11 mouse cellular contexts compared by ENCODE assay signal in genomic region chr10:18067761-18068446, GRCm38 (mm10). TPM values are rescaled to one million over a fixed set of nuclear protein-coding genes. Genes with fewer than 3 reads are reported as not detected.
A peak's percentile ranks its signal among the peaks of the same experiment; 100 is the strongest.
DNase-seq lines count a peak whose midpoint lies in the region; ATAC-seq lines count a peak whose summit lies in the region.
"Had no signal": no experiment of that assay in that cellular context is flagged by ENCODE, and none has a peak within 500 bp of the region (broad histone marks: within the 10 kb centered on the region; RNA-seq: fewer than 3 reads in every experiment).

No protein-coding gene starts in this region.

- H3K36me3 ChIP-seq in heart, embryonic 14.5 days (ENCODE audit: control insufficient read depth, insufficient read depth, low read length) = no peaks in the 10 kb centered on the region
- peaks cover 12% of the 10 kb centered on the region for H3K36me3 ChIP-seq in megakaryocyte, embryonic 14.5 days (replicated peaks; ENCODE audit: low read length)
- H3K36me3 ChIP-seq in liver, embryonic 16.5 days (ENCODE audit: control insufficient read depth, insufficient read depth) = no peaks in the 10 kb centered on the region
- no peaks in the 10 kb centered on the region for H3K36me3 ChIP-seq in stomach, embryonic 16.5 days (ENCODE audit: control insufficient read depth, insufficient read depth, low read length)

- H3K27ac ChIP-seq in heart, embryonic 14.5 days (replicated peaks in 1 of 2; ENCODE audit: control insufficient read depth in 1 of 2, insufficient read depth in 1 of 2, low read depth in 2 of 2, low read length in 2 of 2) = peak overlapping the region; percentile 76 to 83
- peak overlapping the region; percentile 46; the same call in 1 of the 2 replicates for H3K27ac ChIP-seq in liver, embryonic 16.5 days (ENCODE audit: low read length)
- H3K27ac ChIP-seq in stomach, embryonic 16.5 days (ENCODE audit: low read length) = peak overlapping the region; percentile 66
- H3K27ac ChIP-seq: left cerebral cortex, adult 2 months had no signal

- no peaks in the 10 kb centered on the region for H3K27me3 ChIP-seq in heart, embryonic 14.5 days (ENCODE audit: control insufficient read depth, insufficient read depth, low read length)
- no peaks in the 10 kb centered on the region for H3K27me3 ChIP-seq in megakaryocyte, embryonic 14.5 days (replicated peaks)
- no peaks in the 10 kb centered on the region for H3K27me3 ChIP-seq in liver, embryonic 16.5 days (ENCODE audit: control insufficient read depth, insufficient read depth, low read depth, low read length)
- no peaks in the 10 kb centered on the region for H3K27me3 ChIP-seq in stomach, embryonic 16.5 days (ENCODE audit: control insufficient read depth, insufficient read depth, low read length)

- no peaks in the 10 kb centered on the region for H3K9me3 ChIP-seq in heart, embryonic 14.5 days (ENCODE audit: control insufficient read depth, low read length)
- no peaks in the 10 kb centered on the region for H3K9me3 ChIP-seq in megakaryocyte, embryonic 14.5 days
- H3K9me3 ChIP-seq in liver, embryonic 16.5 days (replicated peaks; ENCODE audit: control insufficient read depth, low read length) = no peaks in the 10 kb centered on the region
- H3K9me3 ChIP-seq in stomach, embryonic 16.5 days (replicated peaks; ENCODE audit: control insufficient read depth, low read length) = no peaks in the 10 kb centered on the region

- H3K4me3 ChIP-seq in heart, embryonic 14.5 days (ENCODE audit: control insufficient read depth in 1 of 2, insufficient read depth in 1 of 2, low read depth in 1 of 2, low read length in 2 of 2) = no peak overlapping the region
- H3K4me3 ChIP-seq in megakaryocyte, embryonic 14.5 days (replicated peaks) = peak overlapping the region; percentile 28
- no peak overlapping the region for H3K4me3 ChIP-seq in liver, embryonic 16.5 days (ENCODE audit: low read depth, low read length)
- H3K4me3 ChIP-seq in stomach, embryonic 16.5 days (replicated peaks; ENCODE audit: low read length) = no peak overlapping the region
- H3K4me3 ChIP-seq: left cerebral cortex, adult 2 months had no signal

- 0 out of 2 replicates have a peak overlapping the region, but pooled peaks have one; percentile 11 for H3K4me2 ChIP-seq in heart, embryonic 14.5 days (ENCODE audit: low read length)
- H3K4me2 ChIP-seq in liver, embryonic 16.5 days (ENCODE audit: low read depth, low read length) = no peak overlapping the region
- no peak overlapping the region for H3K4me2 ChIP-seq in stomach, embryonic 16.5 days (ENCODE audit: low read depth, low read length)

- intact Hi-C loops in heart, postnatal 36 days (cut with DNase I) = no loop called here

- WGBS in heart, embryonic 14.5 days = 41% methylated on average over 10 of the region's 10 CpGs
- 69% methylated on average over 10 of the region's 10 CpGs for WGBS in liver, embryonic 16.5 days (ENCODE audit: insufficient replicate concordance)
- WGBS in stomach, embryonic 16.5 days = 38% methylated on average over 10 of the region's 10 CpGs

- peak overlapping the region; percentile 57 for H3K9ac ChIP-seq in heart, embryonic 14.5 days (ENCODE audit: low read length)
- no peak overlapping the region for H3K9ac ChIP-seq in liver, embryonic 16.5 days (ENCODE audit: low read depth, low read length)
- peak overlapping the region; percentile 48; the same call in 1 of the 2 replicates for H3K9ac ChIP-seq in stomach, embryonic 16.5 days (ENCODE audit: low read length)

- no peak for ATAC-seq in heart, embryonic 14.5 days (ENCODE audit: insufficient number of reproducible peaks, insufficient read depth, low FRiP score, low read depth)
- ATAC-seq in megakaryocyte, adult 5-6 weeks (ENCODE audit: poor library complexity, severe bottlenecking) = no peak
- ATAC-seq in liver, embryonic 16.5 days (ENCODE audit: low read depth) = peak; percentile 25; the same call in 1 of the 2 replicates
- ATAC-seq in stomach, embryonic 16.5 days (ENCODE audit: insufficient read depth, low FRiP score) = 0 out of 2 replicates have a peak, but pooled peaks have one; percentile 46

- DNase-seq in heart, postnatal 36 days = no peak
- DNase-seq in right cerebral cortex, postnatal 4 days = no peak
- DNase-seq in cerebellum, postnatal 36 days = no peak
- DNase-seq: cerebellum, postnatal 14 days; thymus, postnatal 25 days had no signal

- peaks cover 21 to 58% of the 10 kb centered on the region in 2 experiments for H3K4me1 ChIP-seq in heart, embryonic 14.5 days (ENCODE audit: control insufficient read depth in 2 of 2, insufficient read depth in 2 of 2, low read length in 2 of 2)
- peaks cover 79% of the 10 kb centered on the region for H3K4me1 ChIP-seq in megakaryocyte, embryonic 14.5 days
- H3K4me1 ChIP-seq in liver, embryonic 16.5 days (ENCODE audit: control insufficient read depth, low read depth, low read length) = peaks cover 5% of the 10 kb centered on the region; the same call in 1 of the 2 replicates
- H3K4me1 ChIP-seq in stomach, embryonic 16.5 days (ENCODE audit: control insufficient read depth, insufficient read depth, low read length) = peaks cover 18% of the 10 kb centered on the region

RNA-seq across cellular contexts. Expression of gene Reps1, which starts 12.2 kb away (rescaled TPM):
- polyA plus RNA-seq in heart, embryonic 14.5 days (2014; fragmentation: Nextera tagmentation; extraction: Ambion mirVana) = 27.2 and 29.8 TPM in 2 replicates
- total RNA-seq in heart, postnatal 36 days (2021) = 10 to 100 TPM; 27.6 to 30.5 TPM
- polyA plus RNA-seq in megakaryocyte, embryonic 14.5 days (2012; ENCODE audit: insufficient read depth, low replicate concordance) = 11.3 and 16.0 TPM in 2 replicates
- 67.3 and 78.2 TPM in 2 replicates for total RNA-seq in megakaryocyte, adult 5-6 weeks (2015)
- 39.8 and 51.0 TPM in 2 replicates for total RNA-seq in megakaryocyte, adult 5-6 weeks (2017)
- 2.7 and 3.0 TPM in 2 replicates for polyA plus RNA-seq in liver, embryonic 16.5 days (2015; fragmentation: Nextera tagmentation; extraction: Ambion mirVana)
- polyA plus RNA-seq in stomach, embryonic 16.5 days (2015; fragmentation: Nextera tagmentation; extraction: Ambion mirVana) = 9.0 and 10.3 TPM in 2 replicates

RNA-seq across cellular contexts. Expression of gene Abracl, which starts 44.8 kb away (rescaled TPM):
- 182 and 186 TPM in 2 replicates for polyA plus RNA-seq in heart, embryonic 14.5 days (2014; fragmentation: Nextera tagmentation; extraction: Ambion mirVana)
- total RNA-seq in heart, postnatal 36 days (2021) = 10 to 100 TPM; 26.2 to 30.7 TPM
- polyA plus RNA-seq in megakaryocyte, embryonic 14.5 days (2012; ENCODE audit: insufficient read depth, low replicate concordance) = 127 TPM in 1 of 2 replicates, not detected in the other
- 291 and 343 TPM in 2 replicates for total RNA-seq in megakaryocyte, adult 5-6 weeks (2015)
- 336 and 397 TPM in 2 replicates for total RNA-seq in megakaryocyte, adult 5-6 weeks (2017)
- 35.1 and 42.4 TPM in 2 replicates for polyA plus RNA-seq in liver, embryonic 16.5 days (2015; fragmentation: Nextera tagmentation; extraction: Ambion mirVana)
- 154 and 192 TPM in 2 replicates for polyA plus RNA-seq in stomach, embryonic 16.5 days (2015; fragmentation: Nextera tagmentation; extraction: Ambion mirVana)

Comparison
In these comparisons a context has a peak if more than half of its experiments do, and no peak if none do; other contexts are left out.
1. ATAC-seq: peak in liver, embryonic 16.5 days (single experiment) and stomach, embryonic 16.5 days (single experiment); none in heart, embryonic 14.5 days (single experiment) and megakaryocyte, adult 5-6 weeks (single experiment).
2. Peak in every context shown above with its lines, with median percentiles within 50 percentile points of each other: H3K27ac ChIP-seq.